Mouse (Mus musculus): ENCODE data around the gene Kctd8.
"Not testable (repeated sequence)": the region's sequence is repeated elsewhere in the genome, so short reads cannot be mapped to it uniquely, and the experiment has no call there.

The Kctd8 gene

GRCm38 (mm10) chr5:69340919-69341801 lies at the start of gene Kctd8:
Gene Kctd8 (minus strand): TSS chr5:69341679.
- DNase-seq (ENCODE audit: low spot score in 2 of 2), result peak; percentile 62 to 64

GRCm38 (mm10) chr5:69379072-69379471 lies 37.6 kb upstream of the Kctd8 start:
- DNase-seq (ENCODE audit: low spot score in 2 of 2), result no peak

DNA sequence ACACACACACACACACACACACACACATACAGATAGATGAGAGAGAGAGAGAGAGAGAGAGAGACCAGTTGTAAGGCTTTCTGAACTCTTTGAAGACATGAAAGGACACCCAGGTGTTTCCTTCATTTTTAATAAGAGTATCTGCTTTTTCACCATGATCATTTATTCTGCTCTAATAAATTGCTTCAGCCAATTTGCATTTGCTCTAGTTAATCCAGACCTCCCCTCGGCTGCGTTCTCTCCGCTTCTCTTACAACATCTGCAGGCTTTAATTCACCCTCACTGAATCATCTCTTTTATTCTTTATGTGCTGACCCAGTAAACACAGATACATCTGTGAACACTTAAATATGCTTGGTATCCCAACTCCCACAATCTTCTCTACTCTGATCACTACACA lies 9.1 kb upstream of the Kctd8 start:
- no peak for DNase-seq (ENCODE audit: low spot score in 2 of 2)

DNA sequence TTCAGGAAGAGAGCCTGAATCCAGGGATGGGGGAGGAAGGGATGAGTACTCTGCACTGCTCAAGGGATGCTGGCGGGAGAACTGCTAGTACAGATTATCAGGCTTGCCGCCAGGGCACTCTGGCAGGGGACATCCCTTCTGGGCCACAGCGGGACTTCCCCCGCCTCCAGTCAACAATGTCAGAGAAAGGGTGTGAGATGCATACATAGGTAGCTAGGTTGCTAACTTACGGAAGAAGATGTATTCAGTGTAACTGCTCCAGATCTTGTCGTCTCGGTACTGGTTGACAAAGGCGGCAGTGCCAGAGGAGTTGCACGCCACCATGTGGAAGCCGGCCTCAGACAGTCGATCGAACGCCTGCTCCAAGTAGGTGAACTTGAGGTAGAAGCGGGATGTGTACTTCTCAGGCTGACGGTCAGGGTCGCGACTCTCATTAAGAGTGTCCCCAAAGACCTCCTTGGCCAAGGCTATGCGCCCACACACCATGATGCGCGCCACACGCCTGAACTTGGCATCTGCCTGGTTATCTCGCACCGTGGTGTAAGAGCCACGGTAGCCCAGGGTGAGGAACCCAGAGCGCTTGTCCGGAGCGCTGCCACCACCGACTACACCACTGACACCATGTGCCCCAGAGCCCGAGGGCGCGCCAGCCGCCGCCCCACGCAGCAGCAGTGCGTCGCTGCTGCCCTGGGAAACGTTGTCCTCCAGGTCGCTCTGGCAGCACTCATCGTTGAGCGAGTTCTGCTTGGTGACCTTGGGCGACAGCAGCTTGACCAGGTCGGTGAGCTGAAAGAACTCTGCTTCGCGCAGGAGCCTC lies 1.2 kb downstream of the Kctd8 start:
- peak; percentile 70 to 77 for DNase-seq (ENCODE audit: low spot score in 2 of 2)

- peak; percentile 1 to 4 for DNase-seq (ENCODE audit: low spot score in 2 of 2)
Observed at GRCm38 (mm10) chr5:69339623-69339970, 1.9 kb downstream of the Kctd8 start.

DNA sequence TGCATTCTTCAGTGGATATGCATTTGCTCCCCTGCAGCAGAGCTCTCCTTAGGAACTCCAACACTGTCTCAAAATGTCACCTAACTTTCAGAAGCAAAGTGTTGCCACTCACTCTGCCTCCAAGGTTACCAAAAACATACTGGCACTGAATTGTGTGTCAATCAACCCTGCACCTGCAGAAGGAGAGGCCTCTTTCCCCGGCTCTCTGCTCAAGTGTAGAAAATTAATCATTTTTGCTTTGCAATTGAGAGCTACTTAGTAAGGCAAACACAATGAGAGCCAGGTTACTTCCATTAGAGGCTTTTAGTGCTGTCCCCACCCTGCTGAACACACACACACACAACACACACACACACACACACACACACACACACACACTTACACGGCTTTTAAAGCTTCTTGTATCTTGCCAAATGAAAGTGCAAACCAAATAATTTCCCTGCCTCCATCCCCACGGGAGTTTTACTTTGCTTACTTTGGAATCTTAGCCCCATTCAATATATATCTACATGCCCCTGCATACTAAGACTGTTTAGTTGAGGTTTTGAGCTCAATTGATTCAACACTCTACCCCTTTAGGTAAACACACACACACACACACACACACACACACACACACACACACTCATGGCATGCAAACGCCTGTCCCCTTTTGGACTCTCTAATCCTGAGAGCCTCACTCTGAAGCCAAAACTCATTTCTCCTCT lies 2.4 kb downstream of the Kctd8 start:
- no peak for DNase-seq (ENCODE audit: low spot score in 2 of 2)

DNA sequence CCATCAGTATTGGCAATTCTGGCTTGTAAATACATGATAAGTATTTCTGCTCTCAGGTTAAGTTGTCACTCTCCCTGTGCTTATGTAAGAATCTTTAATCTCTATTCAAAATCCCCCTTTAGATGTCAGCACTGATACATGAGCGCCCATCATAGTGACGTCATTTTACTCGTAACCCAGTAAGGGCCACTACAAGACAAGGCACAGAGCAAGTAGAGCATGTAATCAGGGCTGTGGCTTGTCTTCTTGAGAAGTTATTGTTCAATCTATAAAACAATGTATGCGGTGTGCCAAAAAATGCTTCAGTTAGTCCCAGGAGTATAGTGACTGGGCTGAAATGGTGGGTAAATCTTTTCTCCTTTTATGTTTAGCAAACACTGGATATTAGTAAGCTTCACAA lies 13.9 kb downstream of the Kctd8 start:
- DNase-seq (ENCODE audit: low spot score in 2 of 2), result no peak

GRCm38 (mm10) chr5:69324566-69325230 lies 16.8 kb downstream of the Kctd8 start:
- DNase-seq (ENCODE audit: low spot score in 2 of 2), result no peak

GRCm38 (mm10) chr5:69312611-69313010 lies 28.9 kb downstream of the Kctd8 start:
- DNase-seq (ENCODE audit: low spot score in 2 of 2), result no peak

- DNase-seq (ENCODE audit: low spot score in 2 of 2), result no peak
Observed at GRCm38 (mm10) chr5:69301665-69302064, 39.8 kb downstream of the Kctd8 start.

DNA sequence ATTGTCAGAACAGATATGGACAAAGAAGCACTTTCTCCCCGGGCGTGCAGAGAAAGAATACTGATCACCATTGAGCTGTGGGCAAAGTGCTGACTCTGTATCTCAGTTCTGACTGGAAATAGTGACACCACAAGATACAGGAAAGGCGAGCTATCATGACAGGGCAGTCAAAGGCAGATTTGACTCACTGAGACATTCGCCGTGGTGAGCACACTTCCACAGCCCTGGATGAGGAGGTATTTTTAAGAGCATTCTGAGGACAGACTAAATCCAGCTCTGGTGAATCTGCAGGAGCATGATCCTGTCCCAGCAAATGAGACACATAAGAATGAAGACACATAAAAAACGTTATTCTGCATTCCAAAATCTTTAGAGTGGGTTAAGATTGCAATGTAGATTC lies 49.1 kb downstream of the Kctd8 start:
- DNase-seq (ENCODE audit: low spot score in 2 of 2), result peak in 1 of 2 experiments; percentile 7

DNA sequence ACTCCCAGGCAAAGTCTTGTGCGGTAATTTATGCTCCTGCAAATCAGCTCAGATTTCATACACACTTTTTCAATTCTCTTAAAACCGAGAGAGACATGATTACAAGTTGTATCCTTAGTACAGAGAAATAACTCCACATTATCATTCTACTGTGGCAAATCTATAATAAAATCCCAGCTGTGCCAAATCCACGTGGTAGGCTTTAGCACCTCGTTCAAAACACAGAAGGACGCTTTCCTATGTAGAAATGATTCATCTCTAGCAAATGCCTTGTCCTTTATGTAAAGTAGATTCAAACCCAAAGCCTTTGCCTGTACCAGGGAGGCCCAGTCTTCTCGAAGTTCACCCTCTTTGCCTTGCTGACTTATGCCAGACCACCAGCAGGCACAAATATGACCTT lies 57.1 kb downstream of the Kctd8 start:
- DNase-seq (ENCODE audit: low spot score in 2 of 2), result peak; percentile 15 to 32

DNA sequence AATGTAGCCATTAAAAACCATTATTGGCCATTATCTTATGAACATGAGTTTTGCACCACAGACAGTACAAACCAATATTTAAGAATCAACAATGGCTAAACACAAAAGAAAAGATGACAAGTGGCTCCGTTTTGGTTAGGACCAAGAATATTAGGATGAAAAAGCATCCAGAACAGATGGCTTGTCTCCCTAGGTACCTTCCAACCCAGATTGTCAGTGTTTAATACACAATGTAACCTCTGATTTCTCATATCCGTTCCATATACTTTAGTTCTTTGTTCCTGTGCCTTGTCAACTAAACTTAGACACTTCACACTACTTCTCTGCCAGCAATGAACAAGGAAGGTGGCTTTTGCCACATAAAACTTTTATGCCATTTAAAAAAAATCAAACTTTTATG lies 89.1 kb downstream of the Kctd8 start:
- DNase-seq (ENCODE audit: low spot score in 2 of 2), result no peak

- DNase-seq (ENCODE audit: low spot score in 2 of 2), result no peak
Observed at GRCm38 (mm10) chr5:69241931-69242330, 99.5 kb downstream of the Kctd8 start.

DNA sequence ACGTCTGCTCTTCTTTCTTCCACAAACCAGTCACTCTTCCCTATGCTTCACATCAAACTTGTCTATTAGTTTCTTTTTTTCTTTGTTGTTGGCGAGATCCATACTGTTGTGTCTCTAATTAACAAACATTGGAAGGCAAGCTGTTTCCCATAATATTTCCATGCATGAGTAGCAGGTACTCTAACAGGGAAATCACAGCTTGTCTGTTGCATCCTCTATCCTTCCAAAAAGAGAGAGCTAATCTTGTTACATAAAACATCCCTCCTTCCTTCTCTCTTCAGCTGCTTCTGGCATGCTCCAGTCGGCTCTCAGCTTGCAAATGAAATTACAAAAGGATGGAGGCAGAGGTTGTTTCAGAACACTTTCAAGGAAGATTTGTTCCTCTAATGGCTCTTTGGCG lies 107.9 kb downstream of the Kctd8 start:
- peak in 1 of 2 experiments; percentile 7 for DNase-seq (ENCODE audit: low spot score in 2 of 2)

DNA sequence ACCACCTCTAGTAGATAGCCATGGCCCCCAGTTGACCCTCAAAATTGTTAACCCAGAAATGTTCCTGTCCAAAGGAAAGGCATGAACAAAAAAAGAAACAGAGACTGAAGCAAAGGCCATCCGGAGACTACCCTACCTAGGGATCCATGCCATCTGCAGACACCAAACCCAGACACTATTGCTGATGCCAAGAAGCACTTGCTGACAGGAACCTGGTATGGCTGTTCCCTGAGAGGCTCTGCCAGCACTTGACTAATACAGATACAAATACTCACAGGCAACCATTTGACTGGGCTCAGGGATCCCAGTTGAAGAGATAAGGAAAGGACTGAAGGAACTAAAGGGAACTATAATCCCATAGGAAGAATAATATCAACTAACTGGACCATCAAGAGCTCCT lies 109.8 kb downstream of the Kctd8 start:
- not testable (repeated sequence) for DNase-seq (ENCODE audit: low spot score in 2 of 2)

- peak in 1 of 2 experiments; percentile 13 for DNase-seq (ENCODE audit: low spot score in 2 of 2)
Observed at GRCm38 (mm10) chr5:69227147-69227546, 114.3 kb downstream of the Kctd8 start.

- DNase-seq (ENCODE audit: low spot score in 2 of 2), result no peak
Observed at GRCm38 (mm10) chr5:69222608-69223007, 118.9 kb downstream of the Kctd8 start.

DNA sequence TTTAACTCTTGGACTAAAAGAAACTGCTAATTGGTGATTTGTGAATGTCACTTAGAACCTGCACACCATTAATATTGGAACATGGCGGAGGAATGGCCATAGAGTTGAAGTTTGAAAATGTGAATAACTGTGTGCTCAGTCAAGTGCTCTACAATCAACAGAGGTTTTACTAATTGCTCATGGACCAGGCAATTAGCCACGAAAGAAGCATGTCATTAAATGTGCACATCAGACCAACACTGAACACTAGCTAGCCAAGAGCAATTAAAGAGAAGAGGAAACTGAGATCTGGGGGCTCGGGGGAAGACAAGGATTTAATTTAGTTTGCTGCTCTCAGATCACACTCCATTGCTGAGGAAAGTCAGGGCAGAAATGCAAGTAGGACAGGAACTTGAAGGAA lies 126.3 kb downstream of the Kctd8 start:
- no peak for DNase-seq (ENCODE audit: low spot score in 2 of 2)

- no peak for DNase-seq (ENCODE audit: low spot score in 2 of 2)
Observed at GRCm38 (mm10) chr5:69209401-69209800, 132.1 kb downstream of the Kctd8 start.

DNA sequence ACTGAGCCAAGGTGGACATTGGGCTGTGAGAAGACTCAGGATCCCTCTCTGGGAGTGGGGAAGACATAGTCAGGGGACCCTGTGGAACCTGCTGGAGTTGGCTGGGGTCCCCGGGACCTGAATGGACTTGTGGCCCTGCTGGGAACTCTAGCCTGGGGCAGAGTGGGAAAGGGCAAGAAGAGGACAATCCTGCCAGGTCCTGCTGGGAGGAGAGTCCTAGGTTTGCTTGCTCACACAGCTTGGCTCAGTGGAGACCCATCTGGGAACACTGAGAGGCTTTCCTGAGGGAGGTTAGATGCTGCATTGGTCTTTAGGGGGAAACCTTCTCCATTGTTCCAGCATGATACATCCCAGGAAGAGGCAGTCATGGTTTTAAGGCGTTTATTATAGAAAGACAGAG lies 133.8 kb downstream of the Kctd8 start:
- no peak for DNase-seq (ENCODE audit: low spot score in 2 of 2)

All from frontal cortex, postnatal 36 days (tissue).